Mouse (Mus musculus) lung, adult 10 weeks (tissue): ENCODE measurements around the gene Nkx2-1. TPM values are rescaled to one million over a fixed set of nuclear protein-coding genes. Genes with fewer than 3 reads are reported as not detected.

Experiments used
- polyA plus RNA-seq: library from polyadenylated mRNA; stranded (reverse); fragments of 350-450 nt; fragmentation: Illumina TruSeq; extraction: RNeasy Lipid Tissue Mini Kit (QIAGEN cat#74804); gene quantifications from one replicate; pipeline ENCODE4 v1.2.3, GENCODE M21; 2014; ENCODE audit warnings: low read depth, low replicate concordance; ENCODE audit not compliant: insufficient read depth

The Nkx2-1 gene
- polyA plus RNA-seq: 58.9 TPM

GRCm38 (mm10) chr12:56536884-56537265, at the start of gene Nkx2-1:
Gene Nkx2-1 (minus strand): TSS chr12:56536908.

Other genes with a start within 250 kb of the Nkx2-1 start
- 31.4 TPM for gene Mbip, start 191.0 kb downstream of the Nkx2-1 start, polyA plus RNA-seq
- gene Nkx2-9, start 76.4 kb upstream of the Nkx2-1 start, polyA plus RNA-seq: not detected
- gene Pax9, start 154.9 kb upstream of the Nkx2-1 start, polyA plus RNA-seq: 0.10 TPM